Comparison of ENCODE assay signal across 13 mouse cellular contexts in the genomic region with DNA sequence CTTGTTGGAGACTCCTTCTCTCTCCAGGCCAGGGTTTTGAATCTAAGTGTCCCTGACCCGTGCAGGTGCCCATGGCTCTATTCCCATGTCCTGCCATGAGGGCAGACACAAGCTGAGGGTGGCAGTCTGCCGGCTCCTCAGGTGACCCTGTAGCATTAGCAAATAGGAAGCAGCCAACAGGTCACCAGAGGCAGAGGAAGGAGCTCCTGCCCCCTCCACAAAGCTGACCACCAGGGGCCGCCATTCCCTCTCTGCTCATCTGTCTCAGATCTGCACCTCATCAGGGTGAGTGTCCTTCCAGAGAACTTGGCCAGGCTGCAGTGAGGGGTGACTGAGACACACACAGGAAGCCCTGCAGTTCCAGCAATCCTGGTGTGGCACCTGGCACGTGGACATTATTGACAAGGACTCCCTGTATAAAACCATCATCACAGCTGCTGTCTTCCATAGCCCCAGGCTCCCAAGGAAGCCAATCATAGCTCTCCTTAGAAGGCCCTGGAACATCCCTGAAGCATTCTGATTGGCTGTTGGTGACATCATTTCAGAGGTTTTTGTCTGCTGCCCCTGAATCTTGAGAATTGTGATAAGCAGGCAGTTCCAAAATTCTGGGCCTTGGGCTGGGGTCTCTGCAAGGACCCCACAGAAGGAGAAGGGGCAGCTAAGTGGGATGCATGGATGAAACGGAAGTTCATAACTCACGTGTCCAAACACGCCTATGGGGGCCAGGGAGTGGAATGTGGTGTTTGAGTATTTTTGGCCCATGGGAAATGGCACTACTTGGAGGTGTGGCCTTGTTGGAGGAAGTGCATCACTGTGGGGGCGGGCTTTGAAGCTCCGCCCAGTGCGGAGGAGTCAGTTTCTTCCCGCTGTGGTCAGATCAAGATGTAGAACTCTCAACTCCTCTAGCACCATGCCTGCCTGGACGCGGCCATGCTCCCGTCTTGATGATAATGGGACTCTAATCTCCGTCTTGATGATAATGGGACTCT.
DNase-seq lines count a peak whose midpoint lies in the region; ATAC-seq and TF ChIP-seq lines count a peak whose summit lies in the region.
"Had no signal": no experiment of that assay in that cellular context is flagged by ENCODE, and none has a peak within 500 bp of the region (broad histone marks: within the 10 kb centered on the region; RNA-seq: fewer than 3 reads in every experiment).

No protein-coding gene starts in this region.

- intact Hi-C loops in left cerebral cortex, adult 2 months (cut with DNase I) = no loop called here

- H3K36me3 ChIP-seq in intestine, postnatal 0 days (ENCODE audit: control insufficient read depth, insufficient read depth) = no peaks in the 10 kb centered on the region
- H3K36me3 ChIP-seq in intestine, embryonic 16.5 days (ENCODE audit: control insufficient read depth, insufficient read depth, low read length) = no peaks in the 10 kb centered on the region
- H3K36me3 ChIP-seq in midbrain, postnatal 0 days (ENCODE audit: insufficient read depth, low read length) = no peaks in the 10 kb centered on the region
- H3K36me3 ChIP-seq in midbrain, embryonic 16.5 days (ENCODE audit: control insufficient read depth, insufficient read depth, low read length) = no peaks in the 10 kb centered on the region
- H3K36me3 ChIP-seq in stomach, postnatal 0 days (ENCODE audit: control insufficient read depth, insufficient read depth, low read length) = no peaks in the 10 kb centered on the region
- H3K36me3 ChIP-seq: limb, embryonic 10.5 days; neural tube, embryonic 15.5 days had no signal

- TF ChIP-seq EP300 in stomach, postnatal 0 days (optimal IDR thresholded peaks at IDR 0.05) = no peak

- no peaks in the 10 kb centered on the region for H3K27me3 ChIP-seq in intestine, postnatal 0 days (replicated peaks; ENCODE audit: control insufficient read depth, insufficient read depth, low read length)
- no peaks in the 10 kb centered on the region for H3K27me3 ChIP-seq in intestine, embryonic 16.5 days (replicated peaks; ENCODE audit: control insufficient read depth, insufficient read depth, low read length)
- H3K27me3 ChIP-seq in midbrain, postnatal 0 days (ENCODE audit: insufficient read depth, low read length) = no peaks in the 10 kb centered on the region
- H3K27me3 ChIP-seq in midbrain, embryonic 16.5 days (ENCODE audit: control insufficient read depth, insufficient read depth, low read depth, low read length) = no peaks in the 10 kb centered on the region
- no peaks in the 10 kb centered on the region for H3K27me3 ChIP-seq in stomach, postnatal 0 days (ENCODE audit: control insufficient read depth, insufficient read depth, low read length)
- H3K27me3 ChIP-seq: CH12.LX; neural tube, embryonic 15.5 days had no signal

- no peak for ATAC-seq in intestine, postnatal 0 days
- ATAC-seq in intestine, embryonic 16.5 days = no peak
- 0 out of 2 replicates have a peak, but pooled peaks have one; percentile 52 for ATAC-seq in midbrain, postnatal 0 days (ENCODE audit: low FRiP score)
- no peak for ATAC-seq in midbrain, embryonic 16.5 days
- no peak for ATAC-seq in stomach, postnatal 0 days (ENCODE audit: low FRiP score, low TSS enrichment)
- ATAC-seq: activated CD4-positive, CD25-positive, alpha-beta regulatory T cell, adult 4 months had no signal

- no peak for DNase-seq in midbrain, postnatal 0 days (ENCODE audit: low spot score)
- DNase-seq in brain, embryonic 14.5 days (ENCODE audit: low read depth) = no peak
- DNase-seq in stomach, postnatal 0 days (ENCODE audit: low spot score) = no peak
- no peak for DNase-seq in left cerebral cortex, adult 2 months (ENCODE audit: extremely low spot score in 1 of 2, low spot score in 2 of 2)
- DNase-seq: kidney, adult 11 months; lung, postnatal 10 days had no signal

- TF ChIP-seq POLR2A in brain, embryonic 14.5 days (IDR thresholded peaks at IDR 0.05; ENCODE audit: borderline replicate concordance, extremely low read depth, insufficient read depth, insufficient read length, poor library complexity, severe bottlenecking) = no peak

- H3K4me1 ChIP-seq in intestine, postnatal 0 days (replicated peaks; ENCODE audit: control insufficient read depth, insufficient read depth, low read length) = no peaks in the 10 kb centered on the region
- no peaks in the 10 kb centered on the region for H3K4me1 ChIP-seq in intestine, embryonic 16.5 days (ENCODE audit: control insufficient read depth, insufficient read depth, low read length)
- 0 out of 2 replicates have a peak, but pooled peaks cover 4% of the 10 kb centered on the region for H3K4me1 ChIP-seq in midbrain, postnatal 0 days (ENCODE audit: insufficient read depth, low read length)
- peaks cover 3% of the 10 kb centered on the region; the same call in 1 of the 2 replicates for H3K4me1 ChIP-seq in midbrain, embryonic 16.5 days (ENCODE audit: control insufficient read depth, insufficient read depth, low read length)
- no peaks in the 10 kb centered on the region for H3K4me1 ChIP-seq in stomach, postnatal 0 days (replicated peaks; ENCODE audit: control insufficient read depth, insufficient read depth)
- H3K4me1 ChIP-seq: limb, embryonic 10.5 days had no signal

- H3K9ac ChIP-seq in intestine, postnatal 0 days (ENCODE audit: low read depth, low read length) = no peak overlapping the region
- H3K9ac ChIP-seq in intestine, embryonic 16.5 days (ENCODE audit: low read depth, low read length) = no peak overlapping the region
- H3K9ac ChIP-seq in midbrain, postnatal 0 days (replicated peaks; ENCODE audit: low read length, poor library complexity, severe bottlenecking) = no peak overlapping the region
- H3K9ac ChIP-seq in midbrain, embryonic 16.5 days (ENCODE audit: low read depth, low read length) = no peak overlapping the region
- no peak overlapping the region for H3K9ac ChIP-seq in stomach, postnatal 0 days (ENCODE audit: low read length)
- H3K9ac ChIP-seq: neural tube, embryonic 15.5 days had no signal

- H3K9me3 ChIP-seq in intestine, postnatal 0 days (ENCODE audit: control insufficient read depth) = no peaks in the 10 kb centered on the region
- H3K9me3 ChIP-seq in intestine, embryonic 16.5 days (ENCODE audit: control insufficient read depth, low read length) = no peaks in the 10 kb centered on the region
- no peaks in the 10 kb centered on the region for H3K9me3 ChIP-seq in midbrain, postnatal 0 days (ENCODE audit: low read length)
- no peaks in the 10 kb centered on the region for H3K9me3 ChIP-seq in midbrain, embryonic 16.5 days (replicated peaks; ENCODE audit: control insufficient read depth, low read length, poor library complexity, severe bottlenecking)
- no peaks in the 10 kb centered on the region for H3K9me3 ChIP-seq in stomach, postnatal 0 days (ENCODE audit: control insufficient read depth, low read length)
- H3K9me3 ChIP-seq: limb, embryonic 10.5 days; neural tube, embryonic 15.5 days had no signal

- WGBS in intestine, postnatal 0 days = 76% methylated on average over 15 of the region's 15 CpGs
- 75% methylated on average over 15 of the region's 15 CpGs for WGBS in intestine, embryonic 16.5 days
- WGBS in midbrain, postnatal 0 days = 85% methylated on average over 14 of the region's 15 CpGs
- 76% methylated on average over 15 of the region's 15 CpGs for whole genome bisulfite sequencing in midbrain, embryonic 16.5 days
- 74% methylated on average over 15 of the region's 15 CpGs for WGBS in stomach, postnatal 0 days

- H3K4me3 ChIP-seq in intestine, postnatal 0 days (ENCODE audit: low read depth, low read length) = no peak overlapping the region
- H3K4me3 ChIP-seq in intestine, embryonic 16.5 days (ENCODE audit: low read length) = no peak overlapping the region
- no peak overlapping the region for H3K4me3 ChIP-seq in midbrain, postnatal 0 days (ENCODE audit: low read depth, low read length)
- H3K4me3 ChIP-seq in midbrain, embryonic 16.5 days (ENCODE audit: low read depth, low read length) = no peak overlapping the region
- H3K4me3 ChIP-seq in stomach, postnatal 0 days (ENCODE audit: low read depth, low read length) = no peak overlapping the region
- no peak overlapping the region for H3K4me3 ChIP-seq in left cerebral cortex, adult 2 months
- H3K4me3 ChIP-seq: limb, embryonic 10.5 days; neural tube, embryonic 15.5 days had no signal

- no peak overlapping the region for H3K4me2 ChIP-seq in intestine, postnatal 0 days (replicated peaks; ENCODE audit: low read depth)
- H3K4me2 ChIP-seq in intestine, embryonic 16.5 days (ENCODE audit: low read depth, low read length) = no peak overlapping the region
- no peak overlapping the region for H3K4me2 ChIP-seq in midbrain, postnatal 0 days (ENCODE audit: low read depth, low read length, poor library complexity, severe bottlenecking)
- H3K4me2 ChIP-seq in midbrain, embryonic 16.5 days (ENCODE audit: low read length) = no peak overlapping the region
- H3K4me2 ChIP-seq in stomach, postnatal 0 days (replicated peaks; ENCODE audit: low read depth) = no peak overlapping the region
- H3K4me2 ChIP-seq: neural tube, embryonic 15.5 days had no signal

- H3K27ac ChIP-seq in intestine, postnatal 0 days (ENCODE audit: low read depth, low read length) = no peak overlapping the region
- H3K27ac ChIP-seq in intestine, embryonic 16.5 days (ENCODE audit: low read length) = no peak overlapping the region
- H3K27ac ChIP-seq in midbrain, postnatal 0 days (ENCODE audit: low read depth, low read length) = no peak overlapping the region
- no peak overlapping the region for H3K27ac ChIP-seq in midbrain, embryonic 16.5 days (ENCODE audit: low read length)
- no peak overlapping the region for H3K27ac ChIP-seq in stomach, postnatal 0 days (replicated peaks)
- no peak overlapping the region for H3K27ac ChIP-seq in left cerebral cortex, adult 2 months
- H3K27ac ChIP-seq: limb, embryonic 10.5 days; neural tube, embryonic 15.5 days had no signal

- TF ChIP-seq CTCF in intestine, postnatal 0 days (IDR thresholded peaks at IDR 0.05; ENCODE audit: low read depth) = peak; percentile 44
- peak; percentile 38 for TF ChIP-seq CTCF in midbrain, postnatal 0 days (IDR thresholded peaks at IDR 0.05)
- TF ChIP-seq CTCF in brain, embryonic 14.5 days (IDR thresholded peaks at IDR 0.05; ENCODE audit: borderline replicate concordance, extremely low read depth, insufficient read depth, insufficient read length) = peak; percentile 32; the same call in 1 of the 2 replicates
- peak; percentile 41 for TF ChIP-seq CTCF in stomach, postnatal 0 days (IDR thresholded peaks at IDR 0.05; ENCODE audit: low read depth)
- TF ChIP-seq CTCF in left cerebral cortex, adult 2 months (IDR thresholded peaks at IDR 0.05) = no peak; the same call in 1 of the 2 replicates
